Mouse (Mus musculus) neural tube, embryonic 15.5 days (tissue): ENCODE measurements at regions not wholly inside any gene's neighbourhood (a gene's known extent, or its start where the extent isn't known, plus 50 kb on each side); places are given as distances from the start of the nearest gene placed in this dataset.

Experiments
- ATAC-seq: fragments of 200-750 bp; cut with Nextera tagmentation; 2 replicates; pipeline ENCODE4 v1.8.0; 2017; ENCODE audit warnings: mild to moderate bottlenecking, moderate TSS enrichment, moderate library complexity; ENCODE audit not compliant: low FRiP score
- H3K27ac ChIP-seq: fragments of 300-500 bp; sonication (generic); replicated peaks from 2 replicates; pipeline ENCODE4 v1.5.1; 2015; ENCODE audit warnings: mild to moderate bottlenecking, inconsistent platforms
- H3K27me3 ChIP-seq: fragments of 300-500 bp; sonication (generic); replicated peaks from 2 replicates; pipeline ENCODE4 v1.6.1; 2015; ENCODE audit warnings: inconsistent platforms
- H3K36me3 ChIP-seq: fragments of 300-500 bp; sonication (generic); 2 replicates; pipeline ENCODE4 v1.6.1; 2015; ENCODE audit warnings: inconsistent platforms
- H3K4me1 ChIP-seq: fragments of 300-500 bp; sonication (generic); 2 replicates; pipeline ENCODE4 v1.6.1; 2015; ENCODE audit warnings: inconsistent platforms
- H3K4me2 ChIP-seq: fragments of 300-500 bp; sonication (generic); 2 replicates; pipeline ENCODE4 v1.6.1; 2015; ENCODE audit warnings: inconsistent platforms, mild to moderate bottlenecking, moderate library complexity
- H3K4me3 ChIP-seq: fragments of 300-500 bp; sonication (generic); replicated peaks from 2 replicates; pipeline ENCODE4 v1.5.1; 2015; ENCODE audit warnings: mild to moderate bottlenecking, inconsistent platforms
- H3K9ac ChIP-seq: fragments of 300-500 bp; sonication (generic); replicated peaks from 2 replicates; pipeline ENCODE4 v1.6.1; 2015; ENCODE audit warnings: mild to moderate bottlenecking, inconsistent platforms
- H3K9me3 ChIP-seq: fragments of 300-500 bp; sonication (generic); replicated peaks from 2 replicates; pipeline ENCODE4 v1.6.1; 2016; ENCODE audit warnings: inconsistent platforms
- WGBS: fragments of 180-500 bp; shearing (Covaris S2); methylation state at CpG from one replicate; pipeline ENCODE4 v1.1.7; 2015; ENCODE audit warnings: mixed read lengths; 5-methylcytosine and 5-hydroxymethylcytosine counted together

DNA sequence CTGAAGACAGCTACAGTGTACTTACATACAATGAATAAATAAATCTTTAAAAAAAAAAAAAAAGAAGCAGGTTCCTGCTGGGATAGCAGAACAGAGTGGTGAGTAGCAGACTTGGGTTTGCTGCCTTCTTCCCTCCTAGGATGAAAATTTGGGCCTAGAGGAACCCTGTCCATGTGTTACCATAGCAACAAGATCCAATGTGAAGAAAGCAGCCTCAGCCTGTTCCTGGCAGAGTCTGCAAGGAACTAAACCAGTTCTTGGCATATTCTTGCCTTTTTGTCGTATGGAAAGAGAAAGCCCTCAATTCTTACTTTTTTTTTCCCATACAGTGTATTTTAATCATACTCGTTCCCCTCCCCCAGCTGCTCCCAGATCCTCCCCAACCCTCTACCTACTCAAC, 474.5 kb downstream of the Prim2 start:
- Histone ChIP-seq H3K9me3 (no peaks in the 10 kb centered on the region), H3K27ac (no peak overlapping the region), H3K4me1 (no peaks in the 10 kb centered on the region), H3K27me3 (no peaks in the 10 kb centered on the region), H3K36me3 (no peaks in the 10 kb centered on the region), H3K4me3 (no peak overlapping the region), H3K9ac (no peak overlapping the region), H3K4me2 (no peak overlapping the region)
- peak; percentile 59; the same call in 1 of the 2 replicates for ATAC-seq
- 76% methylated on average over 2 of the region's 2 CpGs for WGBS

GRCm38 (mm10) chr1:33174646-33175435, 494.8 kb downstream of the Prim2 start:
- no peak overlapping the region for H3K4me3 ChIP-seq
- no peak overlapping the region for H3K9ac ChIP-seq
- no peaks in the 10 kb centered on the region for H3K36me3 ChIP-seq
- no peaks in the 10 kb centered on the region for H3K9me3 ChIP-seq
- WGBS, result 47% methylated on average over 10 of the region's 10 CpGs
- H3K27ac ChIP-seq, result peak overlapping the region; percentile 54
- peak; percentile 88 for ATAC-seq
- no peaks in the 10 kb centered on the region for H3K27me3 ChIP-seq
- peak overlapping the region; percentile 20 for H3K4me2 ChIP-seq
- 0 out of 2 replicates have a peak, but pooled peaks cover 9% of the 10 kb centered on the region for H3K4me1 ChIP-seq

- Histone ChIP-seq H3K4me1 (no peaks in the 10 kb centered on the region), H3K4me2 (no peak overlapping the region), H3K27me3 (no peaks in the 10 kb centered on the region), H3K9me3 (no peaks in the 10 kb centered on the region), H3K9ac (no peak overlapping the region), H3K27ac (no peak overlapping the region), H3K36me3 (no peaks in the 10 kb centered on the region), H3K4me3 (no peak overlapping the region)
- WGBS, result 47% methylated on average over 7 of the region's 7 CpGs
- ATAC-seq, result no peak
These were observed 532.6 kb downstream of the Prim2 start for GRCm38 (mm10) chr1:33136991-33137390.

DNA sequence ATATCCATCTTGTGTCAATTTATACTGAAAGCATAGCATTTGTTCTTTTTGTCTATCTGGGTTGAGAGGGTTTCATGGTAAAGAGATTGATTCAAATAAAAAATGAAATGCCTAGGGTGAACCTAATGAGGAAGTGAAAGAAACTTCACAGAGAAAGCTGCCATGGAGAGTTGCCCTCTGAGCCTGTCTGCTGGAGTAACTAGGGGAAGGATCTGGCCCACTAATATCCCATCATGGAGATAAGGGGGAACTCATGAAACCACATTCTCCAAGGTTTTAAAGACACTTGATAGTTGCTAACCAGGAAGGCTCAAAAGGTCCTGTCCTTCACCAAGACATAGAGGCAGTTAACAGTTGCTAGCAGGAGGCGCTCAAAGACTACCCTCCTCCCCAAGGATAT, 539.2 kb downstream of the Prim2 start:
- ATAC-seq, result no peak
- Histone ChIP-seq H3K4me1 (no peaks in the 10 kb centered on the region), H3K9me3 (no peaks in the 10 kb centered on the region), H3K36me3 (no peaks in the 10 kb centered on the region), H3K4me3 (no peak overlapping the region), H3K4me2 (no peak overlapping the region), H3K9ac (no peak overlapping the region), H3K27me3 (no peaks in the 10 kb centered on the region), H3K27ac (no peak overlapping the region)
- WGBS, result 100% methylated on average over 1 of the region's 1 CpGs

DNA sequence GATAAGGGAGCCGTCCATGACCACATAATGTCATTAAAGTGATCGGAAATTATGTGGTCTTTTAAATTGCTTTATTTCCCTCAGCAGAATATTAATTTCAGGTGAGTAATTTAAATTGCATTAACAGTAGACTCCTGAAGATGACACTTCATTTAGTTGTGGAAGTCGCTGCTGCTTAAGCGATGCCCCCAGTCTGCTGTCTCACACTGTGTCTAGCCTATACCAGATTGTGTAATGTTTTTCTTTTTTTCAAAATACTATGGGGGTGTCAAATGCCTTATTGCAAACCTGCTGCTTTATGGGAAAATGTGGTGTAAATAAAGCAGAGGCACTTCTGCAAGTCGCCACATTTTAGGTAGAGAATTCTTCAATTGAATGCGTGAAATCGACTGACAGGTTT, 544.5 kb downstream of the Prim2 start:
- no peaks in the 10 kb centered on the region for H3K9me3 ChIP-seq
- H3K27me3 ChIP-seq, result no peaks in the 10 kb centered on the region
- no peaks in the 10 kb centered on the region for H3K36me3 ChIP-seq
- H3K4me3 ChIP-seq, result no peak overlapping the region
- H3K4me2 ChIP-seq, result no peak overlapping the region
- no peak for ATAC-seq
- WGBS, result 56% methylated on average over 7 of the region's 7 CpGs
- no peaks in the 10 kb centered on the region for H3K4me1 ChIP-seq
- H3K27ac ChIP-seq, result no peak overlapping the region
- no peak overlapping the region for H3K9ac ChIP-seq

- no peak for ATAC-seq
These were observed 559.2 kb upstream of the Gm5415 start for GRCm38 (mm10) chr1:33106286-33106685.

GRCm38 (mm10) chr1:33104296-33104695, 557.2 kb upstream of the Gm5415 start:
- Histone ChIP-seq H3K27me3 (no peaks in the 10 kb centered on the region), H3K9ac (no peak overlapping the region), H3K36me3 (no peaks in the 10 kb centered on the region), H3K4me3 (no peak overlapping the region), H3K4me2 (no peak overlapping the region), H3K27ac (no peak overlapping the region), H3K4me1 (no peaks in the 10 kb centered on the region), H3K9me3 (0 out of 2 replicates have a peak, but pooled peaks cover 5% of the 10 kb centered on the region)
- WGBS, result 94% methylated on average over 1 of the region's 1 CpGs
- no peak for ATAC-seq

More at GRCm38 (mm10) chr1:33106286-33106685, 559.2 kb upstream of the Gm5415 start:
- no peak overlapping the region for H3K9ac ChIP-seq
- 76% methylated on average over 5 of the region's 5 CpGs for WGBS
- 0 out of 2 replicates have a peak, but pooled peaks cover 5% of the 10 kb centered on the region for H3K9me3 ChIP-seq
- no peak overlapping the region for H3K4me3 ChIP-seq
- H3K27me3 ChIP-seq, result no peaks in the 10 kb centered on the region
- no peaks in the 10 kb centered on the region for H3K36me3 ChIP-seq
- no peak overlapping the region for H3K4me2 ChIP-seq
- H3K4me1 ChIP-seq, result no peaks in the 10 kb centered on the region
- no peak overlapping the region for H3K27ac ChIP-seq

DNA sequence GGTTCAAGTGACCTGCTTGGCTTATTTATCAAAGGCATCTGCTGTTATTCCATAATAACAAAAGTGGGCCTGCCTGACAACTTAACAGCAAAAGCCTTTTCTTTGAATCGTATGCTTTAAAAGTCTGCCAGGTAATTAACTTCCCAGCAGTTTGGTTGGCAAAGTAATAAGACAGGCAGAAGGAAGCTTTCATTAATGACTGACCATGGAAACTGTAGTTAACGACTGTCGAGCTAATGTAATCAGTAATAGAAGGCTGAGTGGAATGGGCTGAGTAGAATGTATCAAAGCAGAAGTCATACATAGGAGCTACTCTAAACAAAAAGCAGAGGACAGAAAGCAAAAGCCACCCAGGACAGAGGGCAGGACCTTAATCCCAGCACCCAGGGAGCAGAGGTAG, 551.0 kb upstream of the Gm5415 start:
- Histone ChIP-seq H3K27me3 (no peaks in the 10 kb centered on the region), H3K4me1 (no peaks in the 10 kb centered on the region), H3K36me3 (no peaks in the 10 kb centered on the region), H3K9ac (no peak overlapping the region), H3K9me3 (no peaks in the 10 kb centered on the region), H3K4me2 (no peak overlapping the region), H3K27ac (no peak overlapping the region), H3K4me3 (no peak overlapping the region)
- peak; percentile 21; the same call in 1 of the 2 replicates for ATAC-seq
- WGBS, result 46% methylated on average over 3 of the region's 3 CpGs

DNA sequence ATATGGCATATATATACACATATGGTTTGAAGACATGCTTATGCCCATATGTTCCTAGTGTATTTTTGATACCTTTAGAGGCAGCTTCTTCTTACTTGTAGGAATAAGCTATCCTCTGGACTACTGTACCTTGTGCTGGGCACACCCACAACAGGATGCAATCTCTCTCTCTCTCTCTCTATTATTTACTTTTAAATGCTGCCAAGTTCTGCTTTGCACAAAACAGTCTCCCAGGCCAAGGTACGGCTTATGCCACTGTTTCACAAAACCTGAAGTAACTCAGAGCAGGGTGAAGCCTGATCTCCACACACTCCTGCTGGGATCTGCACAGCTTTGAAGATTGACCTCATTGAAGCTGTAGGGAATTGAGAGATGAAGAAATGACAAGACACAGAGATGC, 549.8 kb upstream of the Gm5415 start:
- no peaks in the 10 kb centered on the region for H3K27me3 ChIP-seq
- no peaks in the 10 kb centered on the region for H3K36me3 ChIP-seq
- no peaks in the 10 kb centered on the region for H3K4me1 ChIP-seq
- 94% methylated on average over 1 of the region's 1 CpGs for WGBS
- no peak overlapping the region for H3K9ac ChIP-seq
- no peak overlapping the region for H3K4me3 ChIP-seq
- no peaks in the 10 kb centered on the region for H3K9me3 ChIP-seq
- no peak overlapping the region for H3K4me2 ChIP-seq
- H3K27ac ChIP-seq, result no peak overlapping the region
- no peak for ATAC-seq

DNA sequence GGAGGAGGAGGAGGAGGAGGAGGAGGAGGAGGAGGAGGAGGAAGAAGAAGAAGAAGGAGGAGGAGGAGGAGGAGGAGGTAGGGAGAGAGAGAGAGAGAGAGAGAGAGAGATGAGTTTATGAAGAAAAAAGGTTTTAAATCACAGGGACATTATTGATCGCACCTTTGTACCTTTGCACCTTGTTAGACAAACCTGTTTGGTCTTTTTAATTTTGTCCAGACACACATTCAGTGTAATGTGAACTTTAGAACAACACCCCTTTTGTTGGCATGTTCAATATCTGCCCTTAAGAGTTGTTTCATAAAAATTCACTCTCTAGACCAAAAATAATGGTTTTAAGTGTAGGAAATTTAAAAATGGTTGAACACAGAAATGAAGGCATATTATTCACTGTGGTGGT, 527.5 kb upstream of the Gm5415 start:
- no peaks in the 10 kb centered on the region for H3K36me3 ChIP-seq
- H3K4me3 ChIP-seq, result no peak overlapping the region
- no peaks in the 10 kb centered on the region for H3K4me1 ChIP-seq
- ATAC-seq, result no peak
- no peak overlapping the region for H3K4me2 ChIP-seq
- H3K9ac ChIP-seq, result no peak overlapping the region
- H3K27me3 ChIP-seq, result no peaks in the 10 kb centered on the region
- H3K9me3 ChIP-seq, result no peaks in the 10 kb centered on the region
- H3K27ac ChIP-seq, result no peak overlapping the region
- 100% methylated on average over 1 of the region's 1 CpGs for WGBS

GRCm38 (mm10) chr1:33058010-33058409, 510.9 kb upstream of the Gm5415 start:
- Histone ChIP-seq H3K27me3 (no peaks in the 10 kb centered on the region), H3K9ac (no peak overlapping the region), H3K36me3 (no peaks in the 10 kb centered on the region), H3K27ac (no peak overlapping the region), H3K4me3 (no peak overlapping the region), H3K4me2 (no peak overlapping the region), H3K9me3 (no peaks in the 10 kb centered on the region), H3K4me1 (no peaks in the 10 kb centered on the region)
- WGBS, result 92% methylated on average over 2 of the region's 2 CpGs
- ATAC-seq, result no peak

DNA sequence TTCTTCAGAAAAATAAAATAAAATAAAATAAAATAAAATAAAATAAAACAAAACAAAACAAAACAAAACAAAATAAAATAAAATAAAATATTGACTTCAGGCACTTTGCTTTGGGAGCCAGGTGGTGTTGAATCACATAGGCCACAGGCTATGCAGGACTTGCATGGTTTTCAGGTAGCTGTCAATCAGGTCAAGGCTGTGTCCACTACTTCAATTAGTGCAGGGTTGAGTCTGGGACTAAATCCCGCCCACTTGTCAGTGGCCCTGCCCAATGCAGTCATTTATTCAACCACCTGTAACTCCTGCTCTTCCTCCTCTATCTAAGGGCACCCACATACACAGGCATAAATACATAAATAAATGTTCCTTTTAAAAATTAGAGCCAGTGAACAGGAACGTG, 497.3 kb upstream of the Gm5415 start:
- H3K4me1 ChIP-seq, result no peaks in the 10 kb centered on the region
- WGBS, result 90% methylated on average over 2 of the region's 2 CpGs
- no peak overlapping the region for H3K4me2 ChIP-seq
- no peak overlapping the region for H3K4me3 ChIP-seq
- H3K27ac ChIP-seq, result no peak overlapping the region
- no peak for ATAC-seq
- H3K9me3 ChIP-seq, result no peaks in the 10 kb centered on the region
- no peaks in the 10 kb centered on the region for H3K36me3 ChIP-seq
- no peak overlapping the region for H3K9ac ChIP-seq
- H3K27me3 ChIP-seq, result no peaks in the 10 kb centered on the region
